Mouse (Mus musculus): ENCODE results near the gene Trp53bp1. TPM values are rescaled to one million over a fixed set of nuclear protein-coding genes. Genes with fewer than 3 reads are reported as not detected.

Gene Trp53bp1
- polyA plus RNA-seq, 1 experiment from 2014 or later: 124 TPM

DNA sequence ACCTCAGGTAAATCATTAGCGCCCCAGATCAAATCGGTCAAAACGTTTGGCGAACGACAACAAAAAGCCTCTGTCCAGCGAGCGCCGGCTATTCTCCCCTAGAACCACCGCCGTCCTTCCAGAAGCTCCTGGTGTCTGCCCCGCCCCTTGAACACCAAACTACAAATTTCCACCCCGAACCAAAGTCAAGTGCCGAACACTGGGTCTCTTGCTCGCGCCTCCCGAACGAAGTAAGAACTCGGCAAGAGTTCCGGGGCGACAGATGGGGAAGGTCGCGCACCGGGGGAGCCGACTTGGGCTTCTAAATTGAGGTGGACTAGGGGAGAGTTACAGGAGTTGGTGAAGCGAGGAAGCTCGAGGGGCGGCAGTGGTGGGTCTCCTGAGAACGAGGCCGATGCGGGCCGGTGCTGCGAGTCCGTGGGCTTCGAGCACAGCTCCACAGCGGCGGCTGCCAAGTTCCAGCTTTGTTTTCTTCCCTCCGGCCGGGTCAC, 100.7 kb downstream of the Trp53bp1 start, which contains the start of gene Tubgcp4:
Tubgcp4 (plus strand) TSS at position 174 of the 491 bp plus-strand sequence.
- Histone ChIP-seq H3K9me3 (no peaks in the 10 kb centered on the region), H3K27me3 (replicated peaks; ENCODE audit: low read depth, poor library complexity, severe bottlenecking) (no peaks in the 10 kb centered on the region), H3K4me3 (peak within 1 kb of the TSS; percentile 82), H3K4me1 (peaks cover 26% of the 10 kb centered on the region), H3K27ac (replicated peaks) (peak within 1 kb of the TSS; percentile 88), H3K36me3 (replicated peaks) (peaks cover 49% of the 10 kb centered on the region)
- WGBS: under 1% methylated on average over 38 of the region's 38 CpGs
- DNase-seq (ENCODE audit: low spot score): no peak

DNA sequence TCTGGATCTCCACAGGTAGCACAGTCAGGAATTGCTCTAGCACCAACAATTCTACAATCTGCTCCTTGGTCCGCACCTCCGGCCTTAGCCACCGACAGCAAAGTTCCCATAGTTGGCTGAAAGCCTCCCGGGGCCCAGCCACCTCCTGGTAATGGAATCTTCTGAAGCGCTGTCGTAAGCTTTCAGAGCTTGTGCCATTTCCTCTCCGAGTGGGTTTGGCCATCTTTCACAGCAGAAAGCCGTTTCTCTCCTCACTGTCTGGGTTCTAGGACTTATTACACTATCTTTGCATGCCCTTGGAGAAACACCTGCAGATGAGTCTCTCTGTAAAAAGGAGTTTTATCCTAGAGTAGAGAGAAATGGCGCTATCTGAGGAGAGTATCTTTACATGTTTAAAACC, 101.3 kb downstream of the Trp53bp1 start:
- H3K27ac ChIP-seq (replicated peaks): no peak overlapping the region
- H3K36me3 ChIP-seq (replicated peaks): peaks cover 46% of the 10 kb centered on the region
- no peaks in the 10 kb centered on the region for H3K9me3 ChIP-seq
- peaks cover 26% of the 10 kb centered on the region for H3K4me1 ChIP-seq
- 13% methylated on average over 9 of the region's 9 CpGs for WGBS
- H3K27me3 ChIP-seq (replicated peaks; ENCODE audit: low read depth, poor library complexity, severe bottlenecking): no peaks in the 10 kb centered on the region
- DNase-seq (ENCODE audit: low spot score): no peak
- peak overlapping the region; percentile 82 for H3K4me3 ChIP-seq

DNA sequence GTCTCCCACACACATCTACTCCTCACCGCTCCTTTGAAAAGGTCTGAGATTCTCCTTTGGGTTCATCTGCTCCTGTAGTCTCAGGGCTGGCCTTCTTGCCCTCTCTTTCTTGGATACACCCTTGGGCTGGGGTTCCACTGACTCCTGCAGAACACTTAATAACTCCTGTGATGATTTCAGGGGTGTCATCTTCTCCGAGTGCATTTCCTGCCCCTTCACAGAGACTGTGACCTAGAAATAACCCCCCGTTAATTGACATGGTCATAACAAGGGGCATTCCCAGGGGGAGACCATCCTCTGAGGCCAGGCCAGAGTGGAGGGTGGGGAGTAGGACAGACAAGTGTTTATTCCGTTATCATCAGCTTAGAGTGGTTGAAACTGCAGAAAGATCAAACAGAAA, 102.0 kb downstream of the Trp53bp1 start:
- no peak for DNase-seq (ENCODE audit: low spot score)
- H3K27ac ChIP-seq (replicated peaks): no peak overlapping the region
- H3K4me1 ChIP-seq: peaks cover 26% of the 10 kb centered on the region
- H3K4me3 ChIP-seq: peak overlapping the region; percentile 82
- peaks cover 46% of the 10 kb centered on the region for H3K36me3 ChIP-seq (replicated peaks)
- no peaks in the 10 kb centered on the region for H3K27me3 ChIP-seq (replicated peaks; ENCODE audit: low read depth, poor library complexity, severe bottlenecking)
- no peaks in the 10 kb centered on the region for H3K9me3 ChIP-seq
- 65% methylated on average over 4 of the region's 4 CpGs for WGBS

DNA sequence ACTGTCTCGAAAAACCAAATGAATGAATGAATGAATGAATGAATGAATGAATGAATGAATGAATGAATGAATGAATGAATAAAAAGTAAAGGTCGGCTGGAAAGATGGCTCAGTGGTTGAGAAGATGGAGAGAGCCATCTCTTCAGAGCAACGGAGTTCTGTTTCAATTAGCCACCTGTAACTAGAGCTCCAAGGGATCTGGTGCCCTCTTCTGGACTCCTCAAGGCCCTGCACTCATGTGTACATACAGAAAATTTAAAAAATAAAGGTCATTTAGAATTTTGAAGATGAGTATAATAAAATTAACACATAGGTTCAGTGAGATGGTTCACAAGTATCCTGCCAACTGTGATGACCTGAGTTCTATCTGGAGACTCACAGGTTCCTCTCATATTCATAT, 118.1 kb downstream of the Trp53bp1 start:
- Histone ChIP-seq H3K27ac (replicated peaks) (no peak overlapping the region), H3K36me3 (replicated peaks) (peaks cover 60% of the 10 kb centered on the region), H3K4me1 (no peaks in the 10 kb centered on the region), H3K27me3 (replicated peaks; ENCODE audit: low read depth, poor library complexity, severe bottlenecking) (no peaks in the 10 kb centered on the region), H3K9me3 (no peaks in the 10 kb centered on the region), H3K4me3 (no peak overlapping the region)
- DNase-seq (ENCODE audit: low spot score): no peak
- WGBS: 79% methylated on average over 3 of the region's 3 CpGs

DNA sequence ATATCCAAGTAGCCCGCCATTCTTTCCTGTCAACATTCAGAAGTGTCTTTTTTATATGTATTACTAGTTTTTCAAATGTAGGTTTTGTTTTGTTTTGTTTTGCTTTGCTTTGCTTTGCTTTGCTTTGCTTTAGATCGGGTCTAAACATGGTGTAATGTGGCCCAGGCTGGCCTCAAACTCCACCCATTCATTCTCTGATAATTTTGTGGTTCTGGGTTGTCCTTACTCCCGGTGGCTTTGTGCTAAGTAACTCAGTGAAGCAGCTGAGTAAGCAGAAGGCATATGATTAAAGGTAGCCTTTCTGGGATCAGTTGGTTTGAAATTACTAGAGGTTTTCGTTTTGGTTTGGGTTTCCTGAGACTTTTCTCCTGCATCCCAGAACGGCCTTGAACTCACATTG, 121.5 kb downstream of the Trp53bp1 start:
- no peak overlapping the region for H3K27ac ChIP-seq (replicated peaks)
- H3K9me3 ChIP-seq: no peaks in the 10 kb centered on the region
- peaks cover 64% of the 10 kb centered on the region for H3K36me3 ChIP-seq (replicated peaks)
- no peaks in the 10 kb centered on the region for H3K27me3 ChIP-seq (replicated peaks; ENCODE audit: low read depth, poor library complexity, severe bottlenecking)
- DNase-seq (ENCODE audit: low spot score): no peak
- H3K4me3 ChIP-seq: no peak overlapping the region
- WGBS: 86% methylated on average over 5 of the region's 5 CpGs
- no peaks in the 10 kb centered on the region for H3K4me1 ChIP-seq

Other genes starting within 250 kb of the Trp53bp1 start
- gene Epb42, start 234.3 kb downstream of the Trp53bp1 start, polyA plus RNA-seq (2016; fragmentation: Nextera tagmentation; extraction: Ambion mirVana): 5.1 and 5.3 TPM in 2 replicates
- not detected in 2 replicates for gene Tgm5, start 185.6 kb downstream of the Trp53bp1 start, polyA plus RNA-seq (2016; fragmentation: Nextera tagmentation; extraction: Ambion mirVana)
- gene Tgm7, start 161.6 kb downstream of the Trp53bp1 start, polyA plus RNA-seq (2016; fragmentation: Nextera tagmentation; extraction: Ambion mirVana): not detected in 2 replicates
- 19.7 and 22.4 TPM in 2 replicates for gene Adal, start 131.0 kb downstream of the Trp53bp1 start, polyA plus RNA-seq (2016; fragmentation: Nextera tagmentation; extraction: Ambion mirVana)
- 21.5 and 22.5 TPM in 2 replicates for gene Lcmt2, start 130.8 kb downstream of the Trp53bp1 start, polyA plus RNA-seq (2016; fragmentation: Nextera tagmentation; extraction: Ambion mirVana)
- 82.1 and 87.5 TPM in 2 replicates for gene Tubgcp4, start 100.8 kb downstream of the Trp53bp1 start, polyA plus RNA-seq (2016; fragmentation: Nextera tagmentation; extraction: Ambion mirVana)
- gene Zscan29, start 100.3 kb downstream of the Trp53bp1 start, polyA plus RNA-seq (2016; fragmentation: Nextera tagmentation; extraction: Ambion mirVana): 12.0 and 14.7 TPM in 2 replicates
- 3.4 and 4.2 TPM in 2 replicates for gene Map1a, start 18.2 kb upstream of the Trp53bp1 start, polyA plus RNA-seq (2016; fragmentation: Nextera tagmentation; extraction: Ambion mirVana)
- 10.2 and 10.5 TPM in 2 replicates for gene Ppip5k1, start 84.0 kb upstream of the Trp53bp1 start, polyA plus RNA-seq (2016; fragmentation: Nextera tagmentation; extraction: Ambion mirVana)
- gene Ckmt1, start 86.3 kb upstream of the Trp53bp1 start, polyA plus RNA-seq (2016; fragmentation: Nextera tagmentation; extraction: Ambion mirVana): 3.6 and 6.0 TPM in 2 replicates
- gene Strc, start 115.8 kb upstream of the Trp53bp1 start, polyA plus RNA-seq (2016; fragmentation: Nextera tagmentation; extraction: Ambion mirVana): not detected in 2 replicates
- 609 and 638 TPM in 2 replicates for gene Pdia3, start 142.4 kb upstream of the Trp53bp1 start, polyA plus RNA-seq (2016; fragmentation: Nextera tagmentation; extraction: Ambion mirVana)
- gene Catsper2, start 142.4 kb upstream of the Trp53bp1 start, polyA plus RNA-seq (2016; fragmentation: Nextera tagmentation; extraction: Ambion mirVana): 3.3 and 3.7 TPM in 2 replicates
- 8.0 and 12.0 TPM in 2 replicates for gene Ell3, start 172.9 kb upstream of the Trp53bp1 start, polyA plus RNA-seq (2016; fragmentation: Nextera tagmentation; extraction: Ambion mirVana)
- gene Serf2, start 177.8 kb upstream of the Trp53bp1 start, polyA plus RNA-seq (2016; fragmentation: Nextera tagmentation; extraction: Ambion mirVana): 482 and 494 TPM in 2 replicates
- 143 and 146 TPM in 2 replicates for gene Hypk, start 181.9 kb upstream of the Trp53bp1 start, polyA plus RNA-seq (2016; fragmentation: Nextera tagmentation; extraction: Ambion mirVana)
- 0.30 and 0.57 TPM in 2 replicates for gene Serinc4, start 185.4 kb upstream of the Trp53bp1 start, polyA plus RNA-seq (2016; fragmentation: Nextera tagmentation; extraction: Ambion mirVana)
- gene Mfap1b, start 202.7 kb upstream of the Trp53bp1 start, polyA plus RNA-seq (2016; fragmentation: Nextera tagmentation; extraction: Ambion mirVana): 53.2 and 55.4 TPM in 2 replicates
- gene Mfap1a, start 235.3 kb upstream of the Trp53bp1 start, polyA plus RNA-seq (2016; fragmentation: Nextera tagmentation; extraction: Ambion mirVana): 27.1 and 28.6 TPM in 2 replicates
- 10.8 TPM in 2 replicates for gene Wdr76, start 235.3 kb upstream of the Trp53bp1 start, polyA plus RNA-seq (2016; fragmentation: Nextera tagmentation; extraction: Ambion mirVana)